Mouse (Mus musculus) liver, postnatal 0 days (tissue): ENCODE data around the gene Chodl. TPM values are rescaled to one million over a fixed set of nuclear protein-coding genes. Genes with fewer than 3 reads are reported as not detected.

Source experiments
- ATAC-seq: fragments of 200-750 bp; cut with Nextera tagmentation; 2 replicates; pipeline ENCODE4 v1.8.0; 2017; ENCODE audit warnings: mild to moderate bottlenecking, moderate library complexity
- DNase-seq: peaks from one replicate; pipeline ENCODE4 v3.0.0-alpha.2; 2016
- H3K27ac ChIP-seq: fragments of 300-500 bp; sonication (generic); 2 replicates; pipeline ENCODE4 v1.5.1; 2014; ENCODE audit warnings: antibody characterized with exemption, moderate library complexity, mild to moderate bottlenecking, low read depth
- H3K27me3 ChIP-seq: fragments of 300-500 bp; sonication (generic); 2 replicates; pipeline ENCODE4 v1.6.1; 2014; ENCODE audit warnings: low read length, control low read depth, mixed read lengths; ENCODE audit not compliant: insufficient read depth
- H3K36me3 ChIP-seq: fragments of 300-500 bp; sonication (generic); replicated peaks from 2 replicates; pipeline ENCODE4 v1.6.1; 2014; ENCODE audit warnings: mild to moderate bottlenecking, control low read depth, low read length, moderate library complexity, mixed read lengths; ENCODE audit not compliant: insufficient read depth
- H3K4me1 ChIP-seq: fragments of 300-500 bp; sonication (generic); 2 replicates; pipeline ENCODE4 v1.6.1; 2014; ENCODE audit warnings: antibody characterized with exemption, mild to moderate bottlenecking, control low read depth; ENCODE audit not compliant: insufficient read depth
- H3K4me2 ChIP-seq: fragments of 300-500 bp; sonication (generic); 2 replicates; pipeline ENCODE4 v1.6.1; 2014; ENCODE audit warnings: low read depth, mild to moderate bottlenecking, low read length, moderate library complexity, mixed read lengths
- H3K4me3 ChIP-seq: fragments of 300-500 bp; sonication (generic); 2 replicates; pipeline ENCODE4 v1.5.1; 2014; ENCODE audit warnings: low read depth, low read length
- H3K9ac ChIP-seq: fragments of 300-500 bp; sonication (generic); replicated peaks from 2 replicates; pipeline ENCODE4 v1.6.1; 2014; ENCODE audit warnings: mild to moderate bottlenecking, moderate library complexity
- H3K9me3 ChIP-seq: fragments of 300-500 bp; sonication (generic); 2 replicates; pipeline ENCODE4 v1.6.1; 2016; ENCODE audit warnings: mild to moderate bottlenecking, control low read depth, low read length, mixed read lengths
- CTCF ChIP-seq: sonication (generic); IDR thresholded peaks from 2 replicates; pipeline ENCODE4 v1.5.1; 2016; ENCODE audit warnings: antibody characterized with exemption, low read depth
- EP300 ChIP-seq: IDR thresholded peaks from 2 replicates; pipeline ENCODE4 v1.6.1; 2016; ENCODE audit warnings: antibody characterized with exemption, low read depth, mild to moderate bottlenecking
- WGBS: fragments of 180-500 bp; shearing (Covaris S2); extraction: QIAGEN DNeasy Blood & Tissue Kit; methylation state at CpG from one replicate; pipeline ENCODE4 v1.1.7; 2014; ENCODE audit not compliant: insufficient replicate concordance; 5-methylcytosine and 5-hydroxymethylcytosine counted together
- polyA plus RNA-seq: library from polyadenylated mRNA; unstranded; fragments of >200 nt; fragmentation: Nextera tagmentation; extraction: Ambion mirVana; gene quantifications from 2 replicates; pipeline ENCODE4 v1.2.1, GENCODE M21; 2015

Chodl gene
- polyA plus RNA-seq = 0.05 and 0.37 TPM in 2 replicates

DNA sequence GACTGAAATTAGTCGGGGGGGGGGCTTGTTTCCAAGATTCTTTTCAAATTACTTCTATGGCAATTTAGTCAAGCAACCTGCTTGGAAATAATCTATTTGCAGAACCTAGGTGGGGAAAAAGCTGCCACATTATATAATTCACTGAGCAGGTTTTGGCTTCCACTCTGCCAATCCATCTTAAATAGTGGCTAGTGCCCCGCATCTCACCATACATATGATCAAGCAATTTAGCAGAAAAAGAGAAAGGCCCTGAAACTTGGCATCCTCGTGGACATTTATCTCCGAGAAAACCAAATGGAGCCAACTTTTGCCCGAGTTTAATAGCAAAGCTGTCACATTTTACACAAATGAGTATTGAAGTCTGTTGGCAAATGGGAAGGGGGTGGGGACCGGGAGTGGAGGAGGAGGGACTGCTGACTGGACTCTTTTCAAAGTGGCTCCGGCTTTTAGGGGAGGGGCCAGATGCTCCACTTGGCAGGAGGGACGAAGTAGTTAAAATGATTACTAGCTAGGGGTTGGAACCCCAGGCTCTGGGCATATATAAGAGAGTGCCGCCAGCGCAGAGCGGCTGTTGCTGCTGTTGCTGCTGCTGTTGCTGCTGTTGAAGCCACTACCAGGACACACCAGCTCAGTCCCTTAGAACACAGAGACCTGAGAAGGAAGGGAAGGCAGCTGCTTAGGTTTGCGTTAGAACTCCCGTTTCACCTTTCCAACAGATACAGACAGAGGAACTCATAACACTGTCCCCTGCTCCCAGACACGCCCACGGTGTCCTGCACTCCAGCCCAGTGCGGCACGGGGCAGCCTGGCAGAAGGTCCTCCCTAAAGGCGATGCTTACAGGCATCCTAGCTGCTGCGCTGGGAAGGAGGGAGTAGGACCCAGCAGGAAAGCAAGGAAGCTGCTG lies at the start of gene Chodl:
Gene Chodl (plus strand): TSS at position 567 of the 905 bp plus-strand sequence.
- H3K27me3 ChIP-seq = 0 out of 2 replicates have a peak, but pooled peaks cover 8% of the 10 kb centered on the region
- H3K9ac ChIP-seq = no peak within 1 kb of the TSS
- peak within 1 kb of the TSS; percentile 35; the same call in 1 of the 2 replicates for H3K4me2 ChIP-seq
- 15% methylated on average over 19 of the region's 19 CpGs for WGBS
- DNase-seq = peak; percentile 12
- ATAC-seq = no peak
- H3K4me3 ChIP-seq = no peak within 1 kb of the TSS
- no peaks in the 10 kb centered on the region for H3K9me3 ChIP-seq
- TF ChIP-seq CTCF = no peak
- TF ChIP-seq EP300 = no peak
- no peaks in the 10 kb centered on the region for H3K4me1 ChIP-seq
- no peaks in the 10 kb centered on the region for H3K36me3 ChIP-seq
- H3K27ac ChIP-seq = no peak within 1 kb of the TSS

DNA sequence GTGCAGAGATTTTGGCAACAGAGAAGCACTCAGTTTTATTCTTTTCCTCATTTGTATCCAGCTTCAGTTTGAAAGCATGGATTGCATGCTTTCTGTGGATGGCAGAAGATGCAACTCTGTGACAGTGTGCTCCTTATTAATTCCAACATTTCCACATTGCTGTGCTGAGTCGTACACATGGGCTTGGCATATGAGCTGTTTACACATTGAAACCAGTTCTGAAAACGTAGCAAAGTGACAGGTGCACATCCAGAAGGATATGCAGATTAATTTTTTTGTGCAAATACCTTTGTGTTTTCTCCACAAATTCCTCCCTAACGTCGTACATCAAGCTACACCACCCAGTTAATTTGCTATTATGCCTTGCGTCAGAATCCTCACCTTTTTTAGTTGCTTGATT lies 8.1 kb upstream of the Chodl start:
- Histone ChIP-seq H3K4me3 (no peak overlapping the region), H3K9ac (no peak overlapping the region), H3K27me3 (no peaks in the 10 kb centered on the region), H3K9me3 (no peaks in the 10 kb centered on the region), H3K36me3 (no peaks in the 10 kb centered on the region), H3K27ac (no peak overlapping the region), H3K4me1 (no peaks in the 10 kb centered on the region), H3K4me2 (no peak overlapping the region)
- 65% methylated on average over 5 of the region's 5 CpGs for WGBS
- no peak for ATAC-seq
- TF ChIP-seq EP300 = no peak
- TF ChIP-seq CTCF = no peak
- DNase-seq = no peak

DNA sequence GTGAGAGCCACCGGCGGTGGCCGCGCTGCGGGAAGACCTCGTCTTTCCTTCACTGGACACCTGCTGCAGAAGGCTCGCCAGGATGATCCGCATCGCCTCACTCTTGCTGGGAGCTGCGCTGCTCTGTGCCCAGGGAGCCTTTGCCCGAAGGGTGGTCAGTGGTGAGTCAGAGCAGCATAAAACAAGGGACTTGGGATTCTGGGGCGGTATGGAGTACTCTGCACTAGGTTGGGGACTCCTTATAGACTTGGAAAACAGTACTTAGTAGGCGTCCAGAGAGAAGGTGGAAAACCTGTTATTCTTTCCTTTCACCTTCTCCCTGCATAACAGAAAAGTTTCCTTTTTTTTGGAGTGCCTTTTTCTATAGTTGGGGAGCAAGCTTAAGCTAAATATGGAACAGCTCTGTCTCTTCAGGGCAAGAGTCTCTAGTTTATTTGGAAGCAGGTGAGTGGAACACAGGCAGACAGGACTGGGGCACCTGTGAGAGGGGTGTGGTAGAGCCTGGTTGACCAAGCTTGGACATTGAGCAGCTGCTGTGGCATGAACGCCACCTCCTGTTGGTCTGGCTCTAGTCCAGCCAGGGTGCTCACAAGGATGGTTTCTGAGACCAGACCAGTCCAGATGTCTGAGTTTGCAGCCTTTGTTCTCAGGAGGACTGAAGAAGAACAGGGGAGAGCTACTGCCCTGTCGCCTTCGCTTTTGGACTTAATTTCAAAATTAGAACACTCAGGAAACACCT lies 708 bp downstream of the Chodl start:
- no peaks in the 10 kb centered on the region for H3K4me1 ChIP-seq
- 11% methylated on average over 16 of the region's 16 CpGs for WGBS
- H3K4me2 ChIP-seq = peak overlapping the region; percentile 35; the same call in 1 of the 2 replicates
- no peak overlapping the region for H3K27ac ChIP-seq
- DNase-seq (no peak), ATAC-seq (no peak)
- no peaks in the 10 kb centered on the region for H3K36me3 ChIP-seq
- H3K9me3 ChIP-seq = no peaks in the 10 kb centered on the region
- 0 out of 2 replicates have a peak, but pooled peaks cover 8% of the 10 kb centered on the region for H3K27me3 ChIP-seq
- H3K4me3 ChIP-seq = no peak overlapping the region
- H3K9ac ChIP-seq = no peak overlapping the region
- TF ChIP-seq EP300 = no peak
- TF ChIP-seq CTCF = no peak

DNA sequence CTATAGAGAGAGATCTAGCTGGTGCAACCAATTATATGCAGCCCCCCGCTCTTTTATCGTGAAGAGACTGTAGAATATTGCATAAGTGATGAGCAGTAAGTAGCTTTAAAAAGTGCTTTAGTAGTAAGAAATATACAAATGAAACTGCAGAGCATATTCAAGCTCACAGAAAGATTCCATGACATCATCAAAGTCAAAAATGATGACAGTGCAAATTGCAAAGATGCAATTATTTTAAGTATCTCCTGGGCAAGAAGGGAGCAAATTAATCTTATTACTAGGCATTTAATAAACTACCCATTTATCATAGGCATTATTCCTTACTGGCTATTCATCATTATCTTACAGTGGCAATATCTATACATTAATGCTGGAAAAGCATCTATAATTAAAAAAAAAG lies 3.5 kb downstream of the Chodl start:
- ATAC-seq (no peak), DNase-seq (no peak)
- Histone ChIP-seq H3K9me3 (no peaks in the 10 kb centered on the region), H3K4me1 (no peaks in the 10 kb centered on the region), H3K27ac (no peak overlapping the region), H3K27me3 (0 out of 2 replicates have a peak, but pooled peaks cover 8% of the 10 kb centered on the region), H3K4me2 (no peak overlapping the region), H3K9ac (no peak overlapping the region), H3K4me3 (no peak overlapping the region), H3K36me3 (no peaks in the 10 kb centered on the region)
- WGBS = 86% methylated on average over 2 of the region's 2 CpGs
- no peak for TF ChIP-seq CTCF
- TF ChIP-seq EP300 = no peak

DNA sequence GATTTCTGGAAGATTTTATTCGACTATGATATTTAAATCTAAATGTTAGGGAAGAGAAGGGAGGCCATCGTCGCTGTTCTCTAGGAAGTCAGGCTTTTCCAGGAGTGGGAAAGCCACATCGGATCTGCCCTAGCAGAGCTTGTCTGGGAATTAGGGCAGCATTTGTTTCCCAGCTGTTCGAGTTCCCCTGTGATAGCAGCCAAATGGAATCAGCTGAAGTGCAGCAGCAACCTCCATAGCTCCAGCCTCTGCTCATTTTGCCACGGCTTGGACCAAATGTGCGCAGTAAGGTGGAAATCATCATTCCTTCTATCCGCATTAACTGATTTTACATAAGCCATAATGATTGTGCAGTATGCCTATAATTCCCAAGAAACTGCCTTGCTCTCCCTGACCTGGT lies 7.0 kb downstream of the Chodl start:
- Histone ChIP-seq H3K9me3 (no peaks in the 10 kb centered on the region), H3K27ac (no peak overlapping the region), H3K4me2 (no peak overlapping the region), H3K27me3 (no peaks in the 10 kb centered on the region), H3K9ac (no peak overlapping the region), H3K4me1 (no peaks in the 10 kb centered on the region), H3K36me3 (no peaks in the 10 kb centered on the region), H3K4me3 (no peak overlapping the region)
- ATAC-seq = no peak
- 70% methylated on average over 8 of the region's 8 CpGs for WGBS
- no peak for DNase-seq
- TF ChIP-seq CTCF = no peak
- TF ChIP-seq EP300 = no peak

DNA sequence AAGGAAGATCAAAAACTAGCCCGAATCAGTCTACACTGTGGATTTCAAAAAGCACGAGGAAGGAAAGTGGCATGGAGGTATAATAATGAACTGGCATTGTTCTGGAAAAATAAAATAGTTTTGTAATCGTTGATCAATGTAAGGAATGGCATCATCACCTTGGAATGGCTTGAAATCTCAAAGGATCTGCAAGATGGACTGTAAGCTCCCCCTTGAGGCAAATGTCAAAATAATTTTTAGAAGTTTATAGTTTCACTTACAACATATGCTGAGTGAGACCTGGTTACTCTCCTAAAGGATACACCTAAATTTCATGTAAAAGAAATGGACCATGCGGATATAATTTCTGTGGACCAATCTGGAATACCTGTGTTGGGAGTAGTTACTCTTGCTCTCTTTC lies 19.6 kb downstream of the Chodl start:
- Histone ChIP-seq H3K4me3 (no peak overlapping the region), H3K4me2 (no peak overlapping the region), H3K27ac (no peak overlapping the region), H3K4me1 (no peaks in the 10 kb centered on the region), H3K27me3 (no peaks in the 10 kb centered on the region), H3K9me3 (no peaks in the 10 kb centered on the region), H3K36me3 (no peaks in the 10 kb centered on the region), H3K9ac (no peak overlapping the region)
- no peak for DNase-seq
- no peak for ATAC-seq
- no peak for TF ChIP-seq EP300
- TF ChIP-seq CTCF = 0 out of 2 replicates have a peak, but pooled peaks have one; percentile 9
- 77% methylated on average over 4 of the region's 4 CpGs for WGBS
